Mouse (Mus musculus) layer of hippocampus, adult 2 months (tissue): ENCODE data around the gene Asb18. TPM values are rescaled to one million over a fixed set of nuclear protein-coding genes. Genes with fewer than 3 reads are reported as not detected.

ENCODE experiments used
- DNase-seq, 2 experiments: peaks; one replicate each; pipeline ENCODE4 v3.0.0; 2022; ENCODE audit warnings: low spot score in 2 of 2
- H3K27ac ChIP-seq: fragments of 200-600 bp; 2 replicates; pipeline ENCODE4 v1.8.1; 2022
- H3K4me3 ChIP-seq: fragments of 200-600 bp; 2 replicates; pipeline ENCODE4 v1.8.1; 2022; ENCODE audit warnings: mild to moderate bottlenecking
- CTCF ChIP-seq: fragments of 200-600 bp; conservative IDR thresholded peaks from 2 replicates; pipeline ENCODE4 v1.8.1; 2022; ENCODE audit warnings: antibody characterized with exemption, mild to moderate bottlenecking, moderate library complexity
- total RNA-seq, 2 experiments: library from RNA; stranded (reverse); gene quantifications; 2 replicates each; pipeline ENCODE4 v1.2.3; 2021

Asb18 gene
- total RNA-seq, 2 experiments from 2014 or later = 2.5 to 3.2 TPM

GRCm38 (mm10) chr1:90009188-90009587 is 5.3 kb downstream of the Asb18 start:
- Histone ChIP-seq H3K27ac (no peak overlapping the region), H3K4me3 (no peak overlapping the region)
- TF ChIP-seq CTCF = no peak
- no peak for DNase-seq

- DNase-seq = peak; percentile 38 to 43
- peak overlapping the region; percentile 42 for H3K4me3 ChIP-seq
- H3K27ac ChIP-seq = peak overlapping the region; percentile 67
- no peak for TF ChIP-seq CTCF
Measured at GRCm38 (mm10) chr1:90006666-90007065, 7.8 kb downstream of the Asb18 start.

GRCm38 (mm10) chr1:90000981-90001380 is 13.5 kb downstream of the Asb18 start:
- Histone ChIP-seq H3K4me3 (no peak overlapping the region), H3K27ac (peak overlapping the region; percentile 36; the same call in 1 of the 2 replicates)
- DNase-seq = no peak
- TF ChIP-seq CTCF = no peak

GRCm38 (mm10) chr1:89999858-90000257 is 14.6 kb downstream of the Asb18 start:
- TF ChIP-seq CTCF = no peak
- Histone ChIP-seq H3K4me3 (no peak overlapping the region), H3K27ac (peak overlapping the region; percentile 46; the same call in 1 of the 2 replicates)
- DNase-seq = no peak

- no peak for TF ChIP-seq CTCF
- Histone ChIP-seq H3K27ac (no peak overlapping the region), H3K4me3 (no peak overlapping the region)
- DNase-seq = no peak
Measured at GRCm38 (mm10) chr1:89998696-89999095, 15.8 kb downstream of the Asb18 start.

- DNase-seq = no peak
- no peak for TF ChIP-seq CTCF
- H3K4me3 ChIP-seq = no peak overlapping the region
- H3K27ac ChIP-seq = no peak overlapping the region
Measured at GRCm38 (mm10) chr1:89998076-89998475, 16.4 kb downstream of the Asb18 start.

GRCm38 (mm10) chr1:89992256-89992655 is 22.2 kb downstream of the Asb18 start:
- Histone ChIP-seq H3K27ac (no peak overlapping the region), H3K4me3 (no peak overlapping the region)
- no peak for TF ChIP-seq CTCF
- DNase-seq = no peak

- H3K4me3 ChIP-seq = no peak overlapping the region
- DNase-seq = no peak
- no peak for TF ChIP-seq CTCF
- no peak overlapping the region for H3K27ac ChIP-seq
Measured at GRCm38 (mm10) chr1:89977261-89977660, 37.2 kb downstream of the Asb18 start.

GRCm38 (mm10) chr1:89976411-89976810 is 38.1 kb downstream of the Asb18 start:
- Histone ChIP-seq H3K4me3 (no peak overlapping the region), H3K27ac (no peak overlapping the region)
- no peak for TF ChIP-seq CTCF
- no peak for DNase-seq

GRCm38 (mm10) chr1:89974541-89974940 is 39.9 kb downstream of the Asb18 start:
- TF ChIP-seq CTCF = no peak
- Histone ChIP-seq H3K27ac (no peak overlapping the region), H3K4me3 (no peak overlapping the region)
- DNase-seq = no peak

- DNase-seq = no peak
- no peak overlapping the region for H3K27ac ChIP-seq
- no peak for TF ChIP-seq CTCF
- no peak overlapping the region for H3K4me3 ChIP-seq
Measured at GRCm38 (mm10) chr1:89971848-89972247, 42.6 kb downstream of the Asb18 start.

- TF ChIP-seq CTCF = no peak
- no peak for DNase-seq
- no peak overlapping the region for H3K27ac ChIP-seq
Measured at GRCm38 (mm10) chr1:89969714-89970110, 44.8 kb downstream of the Asb18 start.

GRCm38 (mm10) chr1:89969072-89969713 is 45.3 kb downstream of the Asb18 start:
- peak in 1 of 2 experiments; percentile 8 for DNase-seq
- H3K4me3 ChIP-seq = peak overlapping the region; percentile 66
- no peak for TF ChIP-seq CTCF
- H3K27ac ChIP-seq = peak overlapping the region; percentile 91; the same call in 1 of the 2 replicates

More at GRCm38 (mm10) chr1:89969714-89970110, 44.8 kb downstream of the Asb18 start:
- no peak overlapping the region for H3K4me3 ChIP-seq
